21 mouse cellular contexts compared by ENCODE assay signal in genomic region chr2:121115418-121115817, GRCm38 (mm10). TPM values are rescaled to one million over a fixed set of nuclear protein-coding genes. Genes with fewer than 3 reads are reported as not detected.
"Had no signal": no experiment of that assay in that cellular context is flagged by ENCODE, and none has a peak within 500 bp of the region (broad histone marks: within the 10 kb centered on the region; RNA-seq: fewer than 3 reads in every experiment).

No protein-coding gene starts in this region.

- DNase-seq: lung, adult 2 months; lung, postnatal 14 days; lung, postnatal 36 days; right cerebral cortex, postnatal 14 days; thymus, adult 2 months; thymus, postnatal 25 days; thymus, postnatal 4 days had no signal

- H3K4me3 ChIP-seq: lung, embryonic 15.5 days; megakaryocyte, embryonic 14.5 days; midbrain, embryonic 13.5 days; midbrain, embryonic 15.5 days; neural tube, embryonic 12.5 days; stomach, embryonic 15.5 days had no signal

- H3K36me3 ChIP-seq: lung, embryonic 15.5 days; midbrain, embryonic 13.5 days; midbrain, embryonic 15.5 days; neural tube, embryonic 12.5 days; stomach, embryonic 15.5 days had no signal

- H3K27me3 ChIP-seq: lung, embryonic 15.5 days; midbrain, embryonic 13.5 days; midbrain, embryonic 15.5 days; neural tube, embryonic 12.5 days; stomach, embryonic 15.5 days had no signal

- H3K4me1 ChIP-seq: lung, embryonic 15.5 days; megakaryocyte, embryonic 14.5 days; midbrain, embryonic 13.5 days; midbrain, embryonic 15.5 days; neural tube, embryonic 12.5 days; stomach, embryonic 15.5 days had no signal

- H3K9me3 ChIP-seq: lung, embryonic 15.5 days; megakaryocyte, embryonic 14.5 days; midbrain, embryonic 13.5 days; midbrain, embryonic 15.5 days; neural tube, embryonic 12.5 days; stomach, embryonic 15.5 days had no signal

- H3K4me2 ChIP-seq: lung, embryonic 15.5 days; midbrain, embryonic 11.5 days; midbrain, embryonic 13.5 days; midbrain, embryonic 15.5 days; neural tube, embryonic 12.5 days; stomach, embryonic 15.5 days had no signal

- H3K9ac ChIP-seq: lung, embryonic 15.5 days; midbrain, embryonic 13.5 days; midbrain, embryonic 15.5 days; neural tube, embryonic 12.5 days; stomach, embryonic 15.5 days had no signal

- ATAC-seq: lung, postnatal 0 days; midbrain, embryonic 13.5 days; midbrain, embryonic 15.5 days had no signal

- H3K27ac ChIP-seq: lung, embryonic 15.5 days; macrophage; midbrain, embryonic 13.5 days; midbrain, embryonic 15.5 days; neural tube, embryonic 12.5 days; stomach, embryonic 15.5 days; stomach, postnatal 0 days had no signal

RNA-seq across cellular contexts. Expression of gene Tgm7, which starts 5.8 kb away (rescaled TPM):
- polyA plus RNA-seq: lung, adult 2 months; lung, postnatal 0 days; macrophage; midbrain, embryonic 11.5 days; midbrain, embryonic 13.5 days; midbrain, embryonic 15.5 days; midbrain, postnatal 0 days; neural tube, embryonic 12.5 days; neural tube, embryonic 14.5 days; spleen, adult 2 months; stomach, postnatal 0 days had no signal

RNA-seq across cellular contexts. Expression of gene Tgm5, which starts 29.8 kb away (rescaled TPM):
- polyA plus RNA-seq: macrophage; midbrain, embryonic 11.5 days; midbrain, embryonic 13.5 days; midbrain, embryonic 15.5 days; spleen, adult 2 months; testis, adult 2 months had no signal
